Comparison of ENCODE assay signal across 8 mouse cellular contexts in the genomic region with DNA sequence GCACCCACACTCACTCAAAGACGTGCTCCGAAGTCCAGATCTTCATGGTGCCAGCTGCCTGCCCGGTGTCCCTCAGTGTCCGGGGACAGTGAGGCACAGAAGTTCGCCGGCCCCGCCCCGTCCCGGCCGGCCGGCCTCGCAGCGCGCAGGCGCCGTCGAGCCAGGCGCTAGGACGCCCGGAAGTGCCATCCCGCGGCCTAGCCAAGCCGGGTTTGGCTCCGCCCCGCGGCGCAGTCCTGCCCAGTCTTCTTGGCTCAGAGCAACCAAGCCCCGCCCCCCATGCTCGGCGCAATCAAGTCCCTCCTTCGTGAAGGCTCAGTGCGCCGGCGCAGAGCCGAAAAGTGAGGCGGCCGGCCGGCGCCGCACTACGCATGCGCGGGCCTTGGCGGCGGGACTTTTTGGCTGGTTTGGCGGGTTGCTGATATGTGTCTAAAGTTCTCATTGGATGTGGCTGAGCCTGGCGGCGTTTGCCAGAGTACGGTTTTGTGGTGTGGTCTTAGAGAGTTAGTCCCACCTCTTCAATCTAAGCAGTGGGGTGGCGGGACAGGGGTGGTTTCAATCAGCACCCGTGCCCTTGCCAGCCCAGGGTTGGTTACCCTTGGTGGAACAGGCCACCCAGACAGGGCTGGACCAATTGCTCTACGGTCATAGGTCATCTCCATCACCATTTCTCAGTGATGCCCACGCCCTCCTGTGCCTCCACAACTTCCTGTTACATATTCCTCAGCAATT. TPM values are rescaled to one million over a fixed set of nuclear protein-coding genes. Genes with fewer than 3 reads are reported as not detected.
DNase-seq lines count a peak whose midpoint lies in the region; ATAC-seq and TF ChIP-seq lines count a peak whose summit lies in the region.

A gene (minus strand): TSS at position 264 of the 732 bp plus-strand sequence.

- H3K27me3 ChIP-seq in C2C12 (ENCODE audit: control insufficient read depth, insufficient read depth, insufficient read length): no peaks in the 10 kb centered on the region
- peaks cover 3% of the 10 kb centered on the region; the same call in 1 of the 2 replicates for H3K27me3 ChIP-seq in erythroblast, embryonic 14.5 days (ENCODE audit: control insufficient read depth)
- no peaks in the 10 kb centered on the region for H3K27me3 ChIP-seq in heart, embryonic 11.5 days (ENCODE audit: control insufficient read depth, insufficient read depth, low read length)
- H3K27me3 ChIP-seq in kidney, embryonic 16.5 days (ENCODE audit: insufficient read depth, low read length): no peaks in the 10 kb centered on the region
- H3K27me3 ChIP-seq in liver, adult 2 months (ENCODE audit: control insufficient read depth, insufficient read depth, low read length): no peaks in the 10 kb centered on the region
- no peaks in the 10 kb centered on the region for H3K27me3 ChIP-seq in myocyte (ENCODE audit: control insufficient read depth, insufficient read depth, insufficient read length)
- H3K27me3 ChIP-seq in splenic B cell, adult 2 months (ENCODE audit: control insufficient read depth, insufficient read depth, low read length, poor library complexity, severe bottlenecking): no peaks in the 10 kb centered on the region

- WGBS in heart, embryonic 11.5 days (ENCODE audit: insufficient replicate concordance): 1% methylated on average over 49 of the region's 53 CpGs
- under 1% methylated on average over 53 of the region's 53 CpGs for WGBS in kidney, embryonic 16.5 days
- under 1% methylated on average over 53 of the region's 53 CpGs for WGBS in liver, adult 2 months

- H3K36me3 ChIP-seq in C2C12 (ENCODE audit: control insufficient read depth, insufficient read depth): peaks cover 37% of the 10 kb centered on the region
- H3K36me3 ChIP-seq in erythroblast, embryonic 14.5 days (ENCODE audit: control insufficient read depth): peaks cover 44% of the 10 kb centered on the region
- H3K36me3 ChIP-seq in heart, embryonic 11.5 days (ENCODE audit: control insufficient read depth, insufficient read depth, low read length): no peaks in the 10 kb centered on the region
- H3K36me3 ChIP-seq in kidney, embryonic 16.5 days (ENCODE audit: insufficient read depth, low read length): peaks cover 12% of the 10 kb centered on the region
- H3K36me3 ChIP-seq in liver, adult 2 months (ENCODE audit: control insufficient read depth, insufficient read depth, low read length): peaks cover 9% of the 10 kb centered on the region
- peaks cover 10% of the 10 kb centered on the region for H3K36me3 ChIP-seq in myocyte (ENCODE audit: control insufficient read depth, insufficient read depth)
- H3K36me3 ChIP-seq in splenic B cell, adult 2 months (ENCODE audit: control insufficient read depth, insufficient read depth, low read length, poor library complexity, severe bottlenecking): no peaks in the 10 kb centered on the region; the same call in 1 of the 2 replicates

- peak; percentile 100 for DNase-seq in brain, embryonic 14.5 days (ENCODE audit: low read depth)
- peak; percentile 90 for DNase-seq in liver, adult 2 months (ENCODE audit: extremely low read depth, low read depth, low spot score)
- peak; percentile 100 for DNase-seq in splenic B cell, adult 2 months (ENCODE audit: low read depth, low spot score)

- H3K4me1 ChIP-seq in erythroblast, embryonic 14.5 days (ENCODE audit: control insufficient read depth): peaks cover 70% of the 10 kb centered on the region
- peaks cover 19% of the 10 kb centered on the region for H3K4me1 ChIP-seq in heart, embryonic 11.5 days (ENCODE audit: control insufficient read depth, insufficient read depth, low read length)
- H3K4me1 ChIP-seq in kidney, embryonic 16.5 days (ENCODE audit: insufficient read depth, low read length): peaks cover 22% of the 10 kb centered on the region
- peaks cover 3% of the 10 kb centered on the region for H3K4me1 ChIP-seq in liver, adult 2 months (ENCODE audit: control insufficient read depth, insufficient read depth, low read length)

- peaks cover 45% of the 10 kb centered on the region for H3K79me3 ChIP-seq in C2C12 (ENCODE audit: low read depth)

- H3K4me3 ChIP-seq in C2C12 (ENCODE audit: insufficient read depth, poor library complexity, severe bottlenecking) (peak within 1 kb of the TSS; percentile 83), myocyte (peak within 1 kb of the TSS; percentile 41)
- H3K4me3 ChIP-seq in erythroblast, embryonic 14.5 days (replicated peaks): peak within 1 kb of the TSS; percentile 89
- peak within 1 kb of the TSS; percentile 67 for H3K4me3 ChIP-seq in heart, embryonic 11.5 days (ENCODE audit: low read depth, low read length)
- H3K4me3 ChIP-seq in kidney, embryonic 16.5 days (ENCODE audit: low read length): peak within 1 kb of the TSS; percentile 63
- H3K4me3 ChIP-seq in liver, adult 2 months (ENCODE audit: insufficient read depth, low read depth, low read length): peak within 1 kb of the TSS; percentile 84

- H3K9ac ChIP-seq in heart, embryonic 11.5 days (ENCODE audit: low read depth, low read length): peak within 1 kb of the TSS; percentile 84
- peak within 1 kb of the TSS; percentile 76 for H3K9ac ChIP-seq in kidney, embryonic 16.5 days (replicated peaks; ENCODE audit: low read length)
- peak within 1 kb of the TSS; percentile 87 for H3K9ac ChIP-seq in liver, adult 2 months (ENCODE audit: low read depth, low read length)

- peak; percentile 99 for ATAC-seq in heart, embryonic 11.5 days (replicated peaks; ENCODE audit: insufficient number of reproducible peaks, low FRiP score, low TSS enrichment)
- ATAC-seq in kidney, embryonic 16.5 days (ENCODE audit: low FRiP score, low TSS enrichment): peak; percentile 98

- TF ChIP-seq POLR2A in brain, embryonic 14.5 days (IDR thresholded peaks at IDR 0.05; ENCODE audit: borderline replicate concordance, extremely low read depth, insufficient read depth, insufficient read length, poor library complexity, severe bottlenecking): peak; percentile 77
- peak; percentile 55; the same call in 1 of the 2 replicates for TF ChIP-seq POLR2A in liver, adult 2 months (IDR thresholded peaks at IDR 0.05; ENCODE audit: extremely low read depth, insufficient read depth, low read length)
- peak; percentile 86 for TF ChIP-seq POLR2A in myocyte (IDR thresholded peaks at IDR 0.05; ENCODE audit: insufficient read length, low read depth)

- H3K9me3 ChIP-seq in erythroblast, embryonic 14.5 days (ENCODE audit: control insufficient read depth, low read length): no peaks in the 10 kb centered on the region
- no peaks in the 10 kb centered on the region for H3K9me3 ChIP-seq in heart, embryonic 11.5 days (replicated peaks; ENCODE audit: control insufficient read depth, low read length)
- H3K9me3 ChIP-seq in kidney, embryonic 16.5 days (ENCODE audit: low read length): no peaks in the 10 kb centered on the region

- H3K79me2 ChIP-seq in C2C12 (ENCODE audit: control insufficient read depth, insufficient read depth) (peaks cover 48% of the 10 kb centered on the region), myocyte (ENCODE audit: control insufficient read depth, insufficient read depth) (peaks cover 47% of the 10 kb centered on the region)
- H3K79me2 ChIP-seq in liver, adult 2 months (ENCODE audit: control insufficient read depth, insufficient read depth, low read length): peaks cover 13% of the 10 kb centered on the region; the same call in 1 of the 2 replicates

- peak within 1 kb of the TSS; percentile 78 for H3K27ac ChIP-seq in heart, embryonic 11.5 days (ENCODE audit: low read depth, low read length)
- peak within 1 kb of the TSS; percentile 48 for H3K27ac ChIP-seq in kidney, embryonic 16.5 days (ENCODE audit: low read length)
- H3K27ac ChIP-seq in liver, adult 2 months (replicated peaks; ENCODE audit: insufficient read depth, low read depth, low read length): peak within 1 kb of the TSS; percentile 86

- H3K4me2 ChIP-seq in heart, embryonic 11.5 days: peak within 1 kb of the TSS; percentile 88
- H3K4me2 ChIP-seq in kidney, embryonic 16.5 days (replicated peaks; ENCODE audit: low read depth, low read length): peak within 1 kb of the TSS; percentile 57
- peak within 1 kb of the TSS; percentile 92 for H3K4me2 ChIP-seq in myocyte (ENCODE audit: low read depth)

- TF ChIP-seq CTCF in C2C12 (IDR thresholded peaks at IDR 0.05; ENCODE audit: control insufficient read depth, insufficient read depth, insufficient read length): no peak
- TF ChIP-seq CTCF in brain, embryonic 14.5 days (IDR thresholded peaks at IDR 0.05; ENCODE audit: borderline replicate concordance, extremely low read depth, insufficient read depth, insufficient read length): no peak
- TF ChIP-seq CTCF in liver, adult 2 months (IDR thresholded peaks at IDR 0.05; ENCODE audit: low read depth, low read length): no peak

- peak within 1 kb of the TSS; percentile 88 for H3ac ChIP-seq in C2C12 (ENCODE audit: control insufficient read depth, insufficient read length, low read depth)
- H3ac ChIP-seq in myocyte (ENCODE audit: control insufficient read depth, insufficient read length): peak within 1 kb of the TSS; percentile 43

TF ChIP-seq in C2C12, 6 proteins besides CTCF, POLR2A, EP300 and RAD21:
- TF ChIP-seq MAX (IDR thresholded peaks at IDR 0.05): no peak
- no peak for TF ChIP-seq MYOD1 (IDR thresholded peaks at IDR 0.05; ENCODE audit: control insufficient read depth, insufficient read length, low read depth)
- TF ChIP-seq USF1 (IDR thresholded peaks at IDR 0.05; ENCODE audit: low read depth): no peak
- no peak for TF ChIP-seq MYOG (IDR thresholded peaks at IDR 0.05; ENCODE audit: control insufficient read depth, extremely low read depth, insufficient read length)
- no peak for TF ChIP-seq CEBPB (IDR thresholded peaks at IDR 0.05; ENCODE audit: low read depth)
- TF ChIP-seq FOSL1 (IDR thresholded peaks at IDR 0.05; ENCODE audit: insufficient read depth, low read length, poor library complexity, severe bottlenecking): no peak

TF ChIP-seq in myocyte, 11 proteins besides CTCF, POLR2A, EP300 and RAD21 (continues in another document):
- TF ChIP-seq TCF3 (IDR thresholded peaks at IDR 0.05; ENCODE audit: insufficient read length, low read depth) (no peak), SRF (IDR thresholded peaks at IDR 0.05; ENCODE audit: control insufficient read depth, insufficient read length, low read depth) (peak; percentile 87), POLR2AphosphoS2 (IDR thresholded peaks at IDR 0.05; ENCODE audit: insufficient read length, low read depth) (peak; percentile 78), MAX (IDR thresholded peaks at IDR 0.05; ENCODE audit: low read depth) (no peak), MYOD1 (IDR thresholded peaks at IDR 0.05; ENCODE audit: control insufficient read depth in 1 of 3, insufficient read length in 2 of 3, low read depth in 2 of 3) (no peak), E2F4 (IDR thresholded peaks at IDR 0.05; ENCODE audit: insufficient read depth) (peak; percentile 87)

RNA-seq across cellular contexts. Expression of the gene that starts here (rescaled TPM):
- 90.0 TPM for polyA plus RNA-seq in C2C12 (2012; fragmentation: generic; extraction: Trizol)
- 83.6 and 90.5 TPM in 2 replicates for polyA plus RNA-seq in brain, embryonic 14.5 days (2012; rRNA removed)
- polyA plus RNA-seq in erythroblast, embryonic 14.5 days (2012): 2.9 and 4.6 TPM in 2 replicates
- polyA plus RNA-seq in heart, embryonic 11.5 days (2014; fragmentation: Nextera tagmentation; extraction: Ambion mirVana): 140 and 165 TPM in 2 replicates
- polyA plus RNA-seq in kidney, embryonic 16.5 days (2015; fragmentation: Nextera tagmentation; extraction: Ambion mirVana): 113 and 115 TPM in 2 replicates
- 35.4 and 38.6 TPM in 2 replicates for total RNA-seq in liver, adult 2 months (2014; rRNA removed)
- polyA plus RNA-seq in liver, adult 2 months (2012; rRNA removed): 24.5 and 30.7 TPM in 2 replicates
- polyA plus RNA-seq in myocyte (2012; fragmentation: generic; extraction: Trizol): 81.4 TPM

Comparison
In these comparisons a context has a peak if more than half of its experiments do, and no peak if none do; other contexts are left out.
1. Peak in every context shown above with its lines: DNase-seq, ATAC-seq, H3K4me3 ChIP-seq and H3K27ac ChIP-seq.